Mouse (Mus musculus) mesoderm, embryonic 11.5 days (tissue): Measurements from ENCODE around the gene Hist1h1c.

Experiments
- DNase-seq: peaks from one replicate; pipeline ENCODE4 v3.0.0-alpha.2; 2012; ENCODE audit warnings: low read depth, low spot score

Gene Hist1h1c

GRCm38 (mm10) chr13:23745381-23746161, 7.0 kb downstream of the Hist1h1c start, which contains the start of gene Hist1h3c:
Gene Hist1h3c (minus strand): TSS chr13:23745602.
- DNase-seq = peak; percentile 93

GRCm38 (mm10) chr13:23746201-23747080, 7.8 kb downstream of the Hist1h1c start, which contains the start of gene Hist1h2bb:
Gene Hist1h2bb (plus strand): TSS chr13:23746734.
- DNase-seq = peak; percentile 88

GRCm38 (mm10) chr13:23747081-23747891, 8.7 kb downstream of the Hist1h1c start:
- DNase-seq = peak; percentile 24

- DNase-seq = no peak
Observed at GRCm38 (mm10) chr13:23747892-23748288, 9.3 kb downstream of the Hist1h1c start.

- DNase-seq = no peak
Observed at GRCm38 (mm10) chr13:23749563-23750121, 11.0 kb downstream of the Hist1h1c start.

GRCm38 (mm10) chr13:23750839-23751477, 12.3 kb downstream of the Hist1h1c start, which contains the start of gene Hist1h2ab:
Gene Hist1h2ab (plus strand): TSS chr13:23751126.
- peak; percentile 74 for DNase-seq

GRCm38 (mm10) chr13:23751478-23751956, 12.9 kb downstream of the Hist1h1c start:
- peak; percentile 50 for DNase-seq

- peak; percentile 94 for DNase-seq
Observed at GRCm38 (mm10) chr13:23752067-23752741, 13.6 kb downstream of the Hist1h1c start, which contains the start of gene Hist1h3b. Gene Hist1h3b (plus strand): TSS chr13:23752267.

GRCm38 (mm10) chr13:23752742-23753172, 14.1 kb downstream of the Hist1h1c start:
- no peak for DNase-seq

GRCm38 (mm10) chr13:23753314-23754078, 14.9 kb downstream of the Hist1h1c start:
- no peak for DNase-seq

GRCm38 (mm10) chr13:23755000-23755399, 16.4 kb downstream of the Hist1h1c start:
- DNase-seq = no peak

GRCm38 (mm10) chr13:23756790-23757189, 18.2 kb downstream of the Hist1h1c start, which contains the start of gene Hist1h4b:
Gene Hist1h4b (plus strand): TSS chr13:23757013.
- peak; percentile 90 for DNase-seq

GRCm38 (mm10) chr13:23757211-23757773, 18.7 kb downstream of the Hist1h1c start:
- DNase-seq = peak; percentile 62

- no peak for DNase-seq
Observed at GRCm38 (mm10) chr13:23757921-23758320, 19.3 kb downstream of the Hist1h1c start.

- DNase-seq = no peak
Observed at GRCm38 (mm10) chr13:23759251-23759771, 20.7 kb downstream of the Hist1h1c start.

GRCm38 (mm10) chr13:23759916-23760239, 21.3 kb downstream of the Hist1h1c start:
- peak; percentile 61 for DNase-seq

- no peak for DNase-seq
Observed at GRCm38 (mm10) chr13:23760240-23760971, 21.8 kb downstream of the Hist1h1c start.
